Mouse (Mus musculus) central nervous system, embryonic 11.5 days (tissue): ENCODE results near the gene Yipf1. TPM values are rescaled to one million over a fixed set of nuclear protein-coding genes. Genes with fewer than 3 reads are reported as not detected.

Source experiments
- polyA plus RNA-seq: library from polyadenylated mRNA; depleted of rRNA; stranded (reverse); fragments of >200 nt; gene quantifications from 2 replicates; pipeline ENCODE4 v1.2.3, GENCODE M21; 2012; rRNA removed

Yipf1 gene
- 22.5 and 30.7 TPM in 2 replicates for polyA plus RNA-seq

DNA sequence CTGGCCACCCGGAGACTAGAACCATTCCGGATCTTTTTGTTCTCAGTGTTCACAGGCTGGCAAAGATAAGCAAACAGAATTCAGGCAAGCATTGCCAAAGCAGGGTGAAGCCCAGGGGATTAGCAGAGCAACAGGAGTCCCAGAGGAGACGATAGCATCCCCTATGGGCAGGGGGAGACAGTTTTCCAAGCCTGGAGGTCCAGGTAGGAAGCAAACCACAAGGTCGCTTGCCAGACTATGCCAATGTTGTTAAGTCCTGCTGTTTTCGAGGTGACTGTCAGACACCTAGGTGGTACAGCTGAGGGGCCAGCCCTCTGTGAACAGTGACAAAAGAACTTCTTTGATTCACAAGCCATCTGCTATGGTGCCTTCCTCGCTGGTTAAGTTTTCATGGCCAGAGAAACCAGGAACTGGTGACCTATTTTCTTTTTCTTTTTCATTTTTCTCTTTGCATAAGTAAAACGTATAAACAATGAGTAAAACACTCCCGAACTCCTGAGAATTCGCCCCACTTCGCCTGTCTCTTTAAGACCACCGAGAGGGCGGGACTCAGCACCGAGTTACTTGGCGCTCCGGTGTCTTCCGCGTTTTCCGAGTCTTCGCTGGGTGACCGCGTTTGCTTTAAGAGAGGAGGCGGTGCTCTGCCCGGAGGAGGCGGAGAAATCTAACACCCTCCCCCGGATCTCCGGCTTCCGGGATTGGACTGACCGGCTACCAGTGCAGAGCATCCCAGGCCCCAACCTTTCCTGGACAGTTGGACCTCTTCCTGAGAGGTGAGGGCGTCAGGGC, at the start of gene Yipf1:
Gene Yipf1, plus strand, starts transcription at position 674 of the 789 bp plus-strand sequence.

DNA sequence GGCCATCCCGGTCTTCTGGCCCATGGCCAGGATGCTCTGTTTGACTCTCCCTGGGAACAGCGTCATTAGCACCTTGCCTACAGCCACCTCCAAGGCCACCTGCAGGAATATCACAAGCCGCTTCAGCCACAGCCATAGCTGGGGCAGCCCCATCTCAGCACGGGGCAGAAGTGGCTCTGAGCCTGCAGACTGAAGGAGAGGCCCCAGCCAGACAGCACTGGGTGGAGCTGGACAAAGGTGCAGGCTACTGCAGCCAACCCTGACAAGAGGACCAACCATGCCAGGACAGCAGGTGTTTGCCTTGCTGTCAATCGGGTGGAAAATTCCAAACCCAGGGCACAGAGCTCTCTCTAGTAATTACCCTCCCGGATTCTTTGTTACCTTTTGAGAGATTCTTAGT, 7.2 kb upstream of the Yipf1 start, which contains the start of gene Dio1:
Gene Dio1, minus strand, starts transcription at position 204 of the 400 bp plus-strand sequence.

GRCm38 (mm10) chr4:107367567-107368314, 53.6 kb downstream of the Yipf1 start, which contains the start of gene Ndc1:
Ndc1 (plus strand) TSS chr4:107367784.

Other genes starting within 250 kb of the Yipf1 start
- gene Mrpl37, start 247.5 kb upstream of the Yipf1 start, polyA plus RNA-seq, result 81.7 and 98.0 TPM in 2 replicates
- gene Cyb5rl, start 247.4 kb upstream of the Yipf1 start, polyA plus RNA-seq, result 7.7 and 10.4 TPM in 2 replicates
- gene Cdcp2, start 217.5 kb upstream of the Yipf1 start, polyA plus RNA-seq, result 0.13 and 0.14 TPM in 2 replicates
- gene Tmem59, start 136.0 kb upstream of the Yipf1 start, polyA plus RNA-seq, result 98.2 and 148 TPM in 2 replicates
- 19.2 and 20.6 TPM in 2 replicates for gene Tceanc2, start 135.2 kb upstream of the Yipf1 start, polyA plus RNA-seq
- 0.07 and 0.12 TPM in 2 replicates for gene Ldlrad1, start 105.2 kb upstream of the Yipf1 start, polyA plus RNA-seq
- gene Lrrc42, start 60.8 kb upstream of the Yipf1 start, polyA plus RNA-seq, result 44.3 and 48.1 TPM in 2 replicates
- 23.1 and 24.0 TPM in 2 replicates for gene Hspb11, start 60.8 kb upstream of the Yipf1 start, polyA plus RNA-seq
- gene Dio1, start 7.2 kb upstream of the Yipf1 start, polyA plus RNA-seq, result not detected in 2 replicates
- gene Ndc1, start 53.4 kb downstream of the Yipf1 start, polyA plus RNA-seq, result 22.7 and 34.5 TPM in 2 replicates
- 1.4 and 3.8 TPM in 2 replicates for gene Glis1, start 120.2 kb downstream of the Yipf1 start, polyA plus RNA-seq